Mouse (Mus musculus): ENCODE measurements around the gene Fmo2. TPM values are rescaled to one million over a fixed set of nuclear protein-coding genes. Genes with fewer than 3 reads are reported as not detected.

Gene Fmo2
- total RNA-seq, 2 experiments from 2014 or later = not detected

GRCm38 (mm10) chr1:162891980-162892451 is 6.5 kb downstream of the Fmo2 start:
- ATAC-seq (replicated peaks; ENCODE audit: poor library complexity) = peak; percentile 64

GRCm38 (mm10) chr1:162888646-162889045 is 9.9 kb downstream of the Fmo2 start:
- ATAC-seq (replicated peaks; ENCODE audit: poor library complexity) = no peak

- no peak for ATAC-seq (replicated peaks; ENCODE audit: poor library complexity)
Measured at GRCm38 (mm10) chr1:162887644-162888043, 10.9 kb downstream of the Fmo2 start.

- no peak for ATAC-seq (replicated peaks; ENCODE audit: poor library complexity)
Measured at GRCm38 (mm10) chr1:162886138-162886816, 12.2 kb downstream of the Fmo2 start.

- ATAC-seq (replicated peaks; ENCODE audit: poor library complexity) = no peak
Measured at GRCm38 (mm10) chr1:162882681-162883080, 15.8 kb downstream of the Fmo2 start.

GRCm38 (mm10) chr1:162879595-162880369 is 18.7 kb downstream of the Fmo2 start:
- peak; percentile 95 for ATAC-seq (replicated peaks; ENCODE audit: poor library complexity)

GRCm38 (mm10) chr1:162875091-162875490 is 23.4 kb downstream of the Fmo2 start:
- no peak for ATAC-seq (replicated peaks; ENCODE audit: poor library complexity)

- ATAC-seq (replicated peaks; ENCODE audit: poor library complexity) = no peak
Measured at GRCm38 (mm10) chr1:162871701-162872311, 26.7 kb downstream of the Fmo2 start.

GRCm38 (mm10) chr1:162870978-162871377 is 27.5 kb downstream of the Fmo2 start:
- no peak for ATAC-seq (replicated peaks; ENCODE audit: poor library complexity)

GRCm38 (mm10) chr1:162867396-162867795 is 31.1 kb downstream of the Fmo2 start:
- no peak for ATAC-seq (replicated peaks; ENCODE audit: poor library complexity)

GRCm38 (mm10) chr1:162866280-162866681 is 32.2 kb downstream of the Fmo2 start, which contains the start of gene Fmo1:
Fmo1 (minus strand) TSS chr1:162866610.
- ATAC-seq (replicated peaks; ENCODE audit: poor library complexity) = no peak

- ATAC-seq (replicated peaks; ENCODE audit: poor library complexity) = no peak
Measured at GRCm38 (mm10) chr1:162865493-162865830, 33.1 kb downstream of the Fmo2 start.

GRCm38 (mm10) chr1:162864816-162865492 is 33.6 kb downstream of the Fmo2 start:
- ATAC-seq (replicated peaks; ENCODE audit: poor library complexity) = no peak

GRCm38 (mm10) chr1:162864279-162864678 is 34.2 kb downstream of the Fmo2 start:
- no peak for ATAC-seq (replicated peaks; ENCODE audit: poor library complexity)

- no peak for ATAC-seq (replicated peaks; ENCODE audit: poor library complexity)
Measured at GRCm38 (mm10) chr1:162863579-162863978, 34.9 kb downstream of the Fmo2 start.

GRCm38 (mm10) chr1:162862328-162862727 is 36.2 kb downstream of the Fmo2 start:
- no peak for ATAC-seq (replicated peaks; ENCODE audit: poor library complexity)

- no peak for ATAC-seq (replicated peaks; ENCODE audit: poor library complexity)
Measured at GRCm38 (mm10) chr1:162859996-162860605, 38.4 kb downstream of the Fmo2 start.

GRCm38 (mm10) chr1:162859545-162859976 is 39.0 kb downstream of the Fmo2 start:
- no peak for ATAC-seq (replicated peaks; ENCODE audit: poor library complexity)

- ATAC-seq (replicated peaks; ENCODE audit: poor library complexity) = no peak
Measured at GRCm38 (mm10) chr1:162858748-162859130, 39.8 kb downstream of the Fmo2 start.
